Mouse (Mus musculus) Patski (cell line): ENCODE measurements around the gene Tctn3. TPM values are rescaled to one million over a fixed set of nuclear protein-coding genes. Genes with fewer than 3 reads are reported as not detected.
"Not testable (repeated sequence)": the region's sequence is repeated elsewhere in the genome, so short reads cannot be mapped to it uniquely, and the experiment has no call there.

Experiments used
- ATAC-seq: fragments of 100-300 bp; one replicate; pipeline ENCODE4 v1.8.0; 2021
- CTCF ChIA-PET: fragments of 350-600 bp; sonication (Branson Sonifier 250); formaldehyde crosslinking; loops from one replicate; lab custom pipeline; 2022; ENCODE audit warnings: inconsistent platforms; lab: Charles Lee
- POLR2A ChIA-PET: fragments of 350-600 bp; sonication (Branson Sonifier 250); formaldehyde crosslinking; loops from one replicate; lab custom pipeline; 2022; ENCODE audit warnings: antibody characterized with exemption, inconsistent platforms; lab: Charles Lee
- DNase-seq: peaks from one replicate; pipeline ENCODE4 v3.0.0-alpha.2; 2011; ENCODE audit warnings: low read depth, low spot score
- H3K27me3 ChIP-seq: fragments of 371-371 bp; one replicate; pipeline ENCODE4 v1.5.1; 2021
- CTCF ChIP-seq: fragments of 100-300 bp; IDR thresholded peaks from one replicate; pipeline ENCODE4 v1.5.1; 2021
- in situ Hi-C: fragments of 300-500 bp; cut with MboI; formaldehyde crosslinking; loops from 3 replicates; pipeline ENCODE4 v1.11.1; 2018; ENCODE audit warnings: low pct_unique_long_range_greater_than_20kb, mixed read lengths
- polyA plus RNA-seq: library from polyadenylated mRNA; unstranded; gene quantifications from one replicate; pipeline ENCODE4 v1.2.3, GENCODE M21; 2021

Tctn3 gene
- polyA plus RNA-seq, 1 experiment from 2014 or later, result 19.9 TPM

DNA sequence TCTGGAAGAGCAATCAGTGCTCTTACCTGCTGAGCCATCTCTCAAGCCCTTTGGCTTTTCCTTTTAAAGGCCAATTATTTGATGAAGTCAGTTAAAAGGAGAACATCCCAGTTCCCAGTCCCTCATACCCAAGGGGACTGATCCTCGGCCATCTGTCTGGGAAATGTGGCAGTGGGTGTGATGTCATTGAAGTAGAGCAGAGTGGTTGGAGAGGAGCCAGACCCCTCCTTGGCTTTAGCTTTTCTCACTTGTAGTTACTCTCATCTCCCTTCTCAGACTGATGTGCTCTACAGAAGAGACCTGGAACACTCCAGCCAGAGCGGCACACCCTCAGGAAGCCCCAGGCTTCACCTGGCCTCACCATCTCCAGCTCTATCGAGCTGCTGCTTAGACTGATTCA, 44.4 kb downstream of the Tctn3 start:
- no peaks in the 10 kb centered on the region for H3K27me3 ChIP-seq
- no peak for ATAC-seq
- ChIA-PET CTCF (interaction anchor here (1.1 kb wide), 1 partner anchor 210 kb away, joined by 3 read pairs; no protein-coding TSS in a partner anchor), POLR2A (no interaction called here)
- in situ Hi-C loops, result no loop called here
- DNase-seq, result no peak
- TF ChIP-seq CTCF, result no peak

DNA sequence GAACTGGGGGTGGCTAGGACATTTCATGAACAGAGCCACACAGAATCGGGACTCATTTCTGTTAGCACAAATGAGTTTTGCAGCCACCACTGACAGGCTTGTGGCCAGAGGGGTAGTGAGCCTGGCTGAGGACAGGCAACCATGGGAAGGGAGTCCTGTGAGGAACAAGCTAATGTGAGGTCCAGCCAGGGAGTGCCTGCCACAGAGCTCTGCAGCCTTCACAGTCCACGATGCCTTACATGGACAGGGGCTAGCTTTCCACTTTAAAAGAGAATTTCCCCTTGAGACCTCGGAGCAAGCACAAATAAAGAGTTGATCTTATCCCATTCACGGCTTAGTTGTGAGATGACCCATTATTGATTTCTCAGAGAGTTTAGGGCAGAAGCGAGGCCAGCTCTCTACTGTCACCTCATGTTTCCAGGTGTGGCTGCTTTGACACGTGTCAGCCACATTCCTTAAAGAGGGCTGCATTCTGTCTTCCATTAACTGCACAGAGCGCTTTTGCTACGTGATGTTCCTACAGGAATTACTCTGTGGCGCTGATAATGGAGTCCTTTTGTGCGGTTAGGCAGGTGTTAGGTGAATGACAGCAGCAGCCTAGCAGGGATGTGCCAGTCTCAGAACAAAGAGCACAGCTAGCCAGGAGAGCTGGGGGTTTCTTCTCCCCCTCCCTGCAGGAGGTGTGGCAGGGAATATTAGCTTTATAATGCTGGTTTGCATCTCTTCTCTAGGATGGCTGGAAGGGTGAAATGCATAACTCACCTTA, 48.0 kb downstream of the Tctn3 start:
- ATAC-seq, result no peak
- H3K27me3 ChIP-seq, result no peaks in the 10 kb centered on the region
- DNase-seq, result no peak
- ChIA-PET CTCF (interaction anchor here (1.0 kb wide), 1 partner anchor 10 kb away, joined by 3 read pairs; no protein-coding TSS in a partner anchor), POLR2A (no interaction called here)
- TF ChIP-seq CTCF, result no peak
- in situ Hi-C loops, result no loop called here

DNA sequence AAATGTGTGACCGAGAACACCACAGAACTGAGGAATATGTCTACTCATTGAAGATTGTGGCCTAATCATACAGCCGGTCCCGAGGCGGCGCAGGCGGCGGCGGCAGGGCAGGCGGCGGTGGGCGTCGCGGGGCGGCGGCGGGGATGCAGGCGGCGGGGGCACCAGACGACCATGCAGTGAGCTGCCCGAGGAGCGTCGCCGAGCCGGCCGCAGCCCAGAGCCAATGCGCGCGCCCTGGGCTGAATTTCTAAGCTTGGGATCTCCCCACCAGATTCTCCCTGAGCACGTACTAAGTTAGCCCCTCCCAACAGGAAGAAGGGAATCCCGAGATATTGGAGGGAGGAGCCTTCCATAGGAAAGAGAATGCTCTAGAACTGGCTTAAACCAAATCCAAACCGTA, 50.5 kb downstream of the Tctn3 start:
- POLR2A ChIA-PET, H3K27me3 ChIP-seq, DNase-seq, in situ Hi-C loops, ATAC-seq, CTCF ChIA-PET: not testable (repeated sequence)

DNA sequence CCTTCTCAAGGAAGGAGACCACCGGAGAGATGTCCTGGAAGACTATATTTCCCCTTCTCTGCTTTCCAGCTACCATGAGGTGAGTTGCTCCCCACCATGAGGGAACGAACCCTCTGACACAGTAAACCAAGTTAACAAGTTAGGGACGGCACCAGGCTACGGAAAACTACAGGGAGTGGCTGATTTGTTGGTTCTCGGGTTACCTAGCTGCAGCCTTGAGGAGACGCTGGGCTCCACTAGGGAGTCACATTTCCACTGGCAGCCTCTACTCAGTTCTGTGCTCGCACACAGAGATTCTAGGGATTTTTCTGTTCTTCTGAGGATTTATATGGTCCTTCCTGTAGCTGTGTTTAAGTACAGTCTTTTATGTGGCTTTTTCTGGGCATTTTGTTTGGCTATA, 56.0 kb downstream of the Tctn3 start:
- DNase-seq, result no peak
- ATAC-seq, result no peak
- POLR2A ChIA-PET, result no interaction called here
- H3K27me3 ChIP-seq, result no peaks in the 10 kb centered on the region
- CTCF ChIA-PET, result interaction anchor here (1.0 kb wide), 1 partner anchor 164 kb away, joined by 4 read pairs; no protein-coding TSS in a partner anchor
- in situ Hi-C loops, result no loop called here
- no peak for TF ChIP-seq CTCF

DNA sequence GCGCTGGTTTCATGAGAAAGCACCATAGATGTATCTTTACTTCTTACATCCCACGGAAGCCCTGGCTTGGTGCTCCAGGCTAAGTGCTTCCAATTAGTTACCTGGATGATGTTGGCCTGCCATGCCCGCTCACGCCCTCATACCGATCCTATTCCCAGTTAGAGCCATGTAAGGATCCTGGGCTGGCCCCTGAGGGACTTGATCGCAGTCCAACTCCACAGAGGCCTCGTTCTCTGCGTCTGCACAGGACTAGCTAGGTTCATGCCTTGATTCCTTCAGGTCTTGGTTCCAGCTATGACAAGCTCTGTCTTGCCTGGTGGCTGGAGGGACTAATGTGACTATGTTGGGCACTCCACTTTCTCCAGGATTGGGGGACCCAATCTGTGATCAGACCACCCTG, 56.9 kb downstream of the Tctn3 start:
- ChIA-PET POLR2A (no interaction called here), CTCF (no interaction called here)
- in situ Hi-C loops, result no loop called here
- no peak for TF ChIP-seq CTCF
- H3K27me3 ChIP-seq, result no peaks in the 10 kb centered on the region
- DNase-seq (no peak), ATAC-seq (no peak)

DNA sequence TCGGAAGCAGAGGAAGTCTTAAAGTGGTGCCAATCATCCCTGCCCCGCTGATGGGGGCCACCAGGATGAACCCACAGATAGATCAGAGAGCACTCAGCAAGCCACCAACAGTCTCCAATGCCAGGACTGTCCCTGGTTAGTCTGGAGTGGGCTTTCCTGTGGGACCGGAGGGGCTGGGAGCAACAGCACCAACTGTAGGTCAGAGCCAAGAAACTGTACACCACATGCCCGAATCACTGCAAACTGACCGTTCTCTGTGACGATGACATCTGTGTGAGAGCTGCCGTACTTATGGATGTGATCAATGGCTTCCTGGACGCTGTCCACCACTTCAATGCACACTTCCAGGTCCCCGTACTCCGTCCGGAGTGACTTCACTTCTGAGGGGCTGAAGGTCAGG, 57.7 kb downstream of the Tctn3 start:
- H3K27me3 ChIP-seq, result no peaks in the 10 kb centered on the region
- DNase-seq (no peak), ATAC-seq (no peak)
- ChIA-PET CTCF (interaction anchor here (1.2 kb wide), 1 partner anchor 10 kb away, joined by 3 read pairs; no protein-coding TSS in a partner anchor), POLR2A (no interaction called here)
- no peak for TF ChIP-seq CTCF
- in situ Hi-C loops, result no loop called here

DNA sequence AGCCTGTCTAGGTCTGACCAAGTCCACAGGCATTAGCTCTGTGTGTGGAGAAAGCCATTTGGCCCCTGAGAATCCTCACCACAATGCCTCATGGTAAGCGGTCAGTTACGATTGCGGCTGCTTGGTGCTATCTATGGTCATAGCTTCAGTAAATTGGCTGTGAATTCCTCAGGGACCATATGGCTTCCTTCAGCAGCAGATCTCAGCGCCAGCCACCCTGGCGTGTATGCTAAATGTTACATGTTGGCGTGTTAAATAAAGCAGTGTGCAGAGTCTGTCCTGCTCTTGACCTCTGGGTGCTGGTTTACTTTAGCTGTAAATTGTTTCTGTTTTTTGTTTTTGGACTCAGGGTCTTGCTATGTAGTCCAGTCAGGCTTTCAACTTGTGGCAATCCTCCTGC, 58.2 kb downstream of the Tctn3 start:
- ATAC-seq (no peak), DNase-seq (no peak)
- CTCF ChIA-PET, result interaction anchor here (1.2 kb wide), 1 partner anchor 10 kb away, joined by 3 read pairs; no protein-coding TSS in a partner anchor
- no peak for TF ChIP-seq CTCF
- in situ Hi-C loops, result no loop called here
- H3K27me3 ChIP-seq, result no peaks in the 10 kb centered on the region
- POLR2A ChIA-PET, result interaction anchor here (0.5 kb wide), 1 partner anchor 24 kb away, joined by 3 read pairs; no protein-coding TSS in a partner anchor

DNA sequence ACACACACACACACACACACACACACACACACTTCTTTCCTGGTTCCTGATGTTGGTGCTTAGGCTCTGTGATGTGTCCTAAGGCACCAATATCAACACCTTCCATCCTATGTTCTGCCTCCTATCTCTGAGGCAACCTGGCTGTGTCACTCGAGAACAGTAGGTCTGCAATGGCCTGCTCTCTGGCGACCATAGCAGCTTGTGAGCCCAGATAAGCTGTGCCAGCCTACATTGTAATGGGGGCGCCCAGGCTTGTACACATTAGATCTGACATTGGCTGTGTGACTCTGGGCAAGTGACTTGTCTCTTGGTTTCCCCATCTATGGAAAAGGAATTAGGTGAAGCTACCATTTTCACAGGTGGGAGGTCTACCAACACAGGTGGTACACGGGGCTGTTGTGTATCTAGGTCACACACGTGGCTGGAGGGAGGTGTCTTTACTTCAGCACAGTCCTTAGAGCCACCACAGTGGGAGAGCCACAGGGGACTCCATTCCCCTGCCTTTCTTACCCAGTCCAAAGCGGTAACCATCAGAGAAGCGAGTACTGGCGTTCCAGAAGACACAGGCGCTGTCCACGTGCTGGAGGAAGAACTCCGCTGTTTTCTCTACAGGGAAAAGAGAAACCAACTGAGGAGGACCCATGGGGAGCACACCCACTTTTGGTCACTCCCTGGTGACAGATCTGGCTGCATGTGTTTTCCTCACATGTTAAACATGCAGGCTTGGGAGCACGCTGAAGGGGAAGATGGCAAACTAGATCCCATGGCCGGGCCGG, 58.8 kb downstream of the Tctn3 start:
- no peaks in the 10 kb centered on the region for H3K27me3 ChIP-seq
- ATAC-seq (no peak), DNase-seq (no peak)
- TF ChIP-seq CTCF, result no peak
- CTCF ChIA-PET, result interaction anchor here (1.2 kb wide), 1 partner anchor 11 kb away, joined by 3 read pairs; no protein-coding TSS in a partner anchor
- POLR2A ChIA-PET, result interaction anchor here (0.5 kb wide), 1 partner anchor 25 kb away, joined by 3 read pairs; no protein-coding TSS in a partner anchor
- in situ Hi-C loops, result no loop called here

DNA sequence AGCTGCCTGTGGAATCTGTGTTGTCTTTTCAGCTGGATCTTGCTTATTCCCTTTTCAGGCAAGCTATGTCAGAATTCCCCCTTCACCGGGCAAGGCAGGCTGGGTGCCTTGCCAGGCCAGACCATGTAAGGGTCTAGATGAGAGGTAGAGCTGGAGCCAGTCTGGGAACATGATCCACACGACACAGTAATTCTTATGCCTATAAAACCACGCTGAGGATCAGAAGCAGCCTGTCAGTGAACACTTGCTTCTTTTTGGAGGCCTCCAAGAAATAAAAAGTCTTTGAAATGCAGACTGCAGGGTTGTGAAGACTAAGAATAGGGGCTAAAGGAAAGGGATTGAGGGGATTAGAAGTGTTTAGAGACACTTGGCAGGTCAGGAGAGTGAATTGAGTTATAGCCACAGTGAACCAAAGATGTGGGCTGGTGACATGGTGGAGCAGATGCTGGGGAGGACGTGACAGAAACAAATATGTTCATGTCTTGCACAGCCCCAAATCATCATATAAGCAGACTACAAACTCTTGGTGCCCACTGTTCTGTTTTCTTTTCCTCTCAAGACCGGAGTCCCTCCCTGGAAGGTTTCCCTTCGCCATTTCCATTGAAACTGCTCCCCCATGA, 62.4 kb downstream of the Tctn3 start:
- no peak for TF ChIP-seq CTCF
- H3K27me3 ChIP-seq, result no peaks in the 10 kb centered on the region
- in situ Hi-C loops, result no loop called here
- CTCF ChIA-PET, result interaction anchor here (2.5 to 9.0 kb wide), 2 partner anchors 159 to 206 kb away, joined by 11 to 66 read pairs; no protein-coding TSS in a partner anchor
- DNase-seq (no peak), ATAC-seq (no peak)
- POLR2A ChIA-PET, result no interaction called here

DNA sequence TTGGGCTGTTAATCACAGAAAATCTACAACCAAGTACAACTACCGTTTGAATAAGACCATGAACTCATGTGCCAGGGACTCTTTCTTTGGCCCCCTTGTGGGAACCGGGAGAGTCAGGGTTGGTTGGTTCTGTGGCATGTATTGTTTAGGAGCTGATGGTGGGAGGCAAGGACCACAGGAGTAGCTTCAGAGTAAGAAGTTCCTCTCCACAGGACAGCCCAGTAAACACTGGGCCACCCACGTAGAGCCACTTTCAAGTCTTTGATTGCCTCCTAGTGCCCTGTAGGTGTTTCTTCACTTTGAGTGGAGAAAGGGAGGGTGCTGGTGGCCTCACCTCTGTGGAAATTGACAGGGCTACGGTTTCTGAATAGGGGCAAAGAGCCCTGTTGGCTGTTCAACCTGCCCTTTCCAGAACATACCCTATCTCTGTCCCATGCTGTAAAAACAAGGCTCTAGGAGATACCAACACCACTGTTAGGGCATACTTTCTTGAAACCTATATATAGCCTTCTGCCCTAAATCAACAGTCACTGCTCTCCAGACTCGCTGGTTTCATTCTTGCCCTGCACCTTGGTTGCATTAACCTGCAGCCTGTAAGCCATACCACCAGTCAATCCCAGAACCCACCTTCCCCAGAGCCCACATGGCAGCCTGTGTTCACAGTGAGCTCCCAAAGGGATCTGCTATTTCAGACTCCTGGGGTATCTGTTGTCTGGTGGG, 63.1 kb downstream of the Tctn3 start:
- DNase-seq, result no peak
- no peaks in the 10 kb centered on the region for H3K27me3 ChIP-seq
- POLR2A ChIA-PET, result no interaction called here
- peak; percentile 84 for ATAC-seq
- no peak for TF ChIP-seq CTCF
- in situ Hi-C loops, result no loop called here
- CTCF ChIA-PET, result interaction anchor here (0.9 to 9.0 kb wide), 4 partner anchors 158 to 206 kb away, joined by 3 to 66 read pairs (median 9); no protein-coding TSS in a partner anchor
